Mouse (Mus musculus) MEL (cell line): ENCODE results near the gene Angptl2.

Experiments
- CTCF ChIP-seq, 3 experiments: IDR thresholded peaks in 2 of 3; conservative IDR thresholded peaks in 1 of 3; 2 replicates each; pipeline ENCODE4 v1.5.1; 2011 to 2012; ENCODE audit warnings: low read length in 3 of 3, low read depth in 2 of 3, mild to moderate bottlenecking in 2 of 3, improper control_type of control experiment in 1 of 3, inconsistent platforms in 1 of 3, mixed read lengths in 1 of 3, moderate library complexity in 1 of 3; ENCODE audit not compliant: control insufficient read depth in 1 of 3, insufficient read depth in 1 of 3, poor library complexity in 1 of 3, severe bottlenecking in 1 of 3
- E2F4 ChIP-seq: IDR thresholded peaks from 2 replicates; pipeline ENCODE4 v1.6.1; 2011; ENCODE audit warnings: low read depth, low read length, improper control_type of control experiment, borderline replicate concordance
- EP300 ChIP-seq, 2 experiments: IDR thresholded peaks; 2 replicates each; pipeline ENCODE4 v1.6.1; 2011; ENCODE audit warnings: improper control_type of control experiment in 2 of 2, low read length in 2 of 2, low read depth in 1 of 2, mild to moderate bottlenecking in 1 of 2
- HCFC1 ChIP-seq: IDR thresholded peaks from 2 replicates; pipeline ENCODE4 v1.6.1; 2012; ENCODE audit warnings: low read depth, mild to moderate bottlenecking, inconsistent platforms, low read length, improper control_type of control experiment, moderate library complexity
- SIN3A ChIP-seq: IDR thresholded peaks from 2 replicates; pipeline ENCODE4 v1.6.1; 2012; ENCODE audit warnings: low read length, improper control_type of control experiment, inconsistent platforms

DNA sequence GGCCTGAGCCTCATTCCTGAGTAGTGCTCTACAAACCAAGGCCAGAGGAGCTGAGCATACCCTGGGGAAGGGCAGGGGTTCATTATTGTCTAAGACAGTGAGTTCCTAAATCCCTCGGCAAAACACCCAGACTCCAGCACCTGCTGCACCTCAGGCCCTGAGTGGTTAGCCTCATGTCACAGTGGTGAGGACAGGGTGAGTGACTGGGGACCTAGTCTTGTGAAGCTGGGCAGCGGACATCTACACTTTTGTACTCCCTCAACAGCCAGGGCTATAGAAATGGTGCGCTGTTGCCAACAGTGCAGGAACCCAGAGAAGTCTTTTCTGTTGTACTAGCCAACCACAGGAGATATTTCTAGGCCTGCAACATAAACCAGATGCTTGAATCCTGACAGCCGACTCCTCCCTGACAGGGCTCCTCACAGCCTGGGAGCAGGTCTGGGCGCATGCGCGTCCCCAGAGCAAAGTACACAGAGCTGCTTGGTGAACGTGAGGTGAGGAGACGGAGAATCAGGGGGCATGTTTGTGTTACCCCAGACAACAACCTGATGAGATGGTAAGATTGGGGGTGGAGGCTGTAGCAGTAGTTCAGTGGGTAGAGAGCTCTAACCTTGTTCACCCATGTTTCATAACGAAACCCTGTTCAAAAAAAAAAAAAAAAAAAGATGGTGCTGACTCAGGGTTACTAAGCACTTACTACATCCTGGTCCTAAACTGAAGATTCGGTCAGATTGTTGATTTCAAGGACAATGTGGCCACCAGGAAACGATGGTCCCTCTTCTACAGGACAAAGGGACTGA lies 38.2 kb upstream of the Angptl2 start:
- TF ChIP-seq SIN3A (no peak), CTCF (IDR thresholded peaks at IDR 0.05 in 2 of 3, conservative IDR thresholded peaks at IDR 0.05 in 1 of 3; ENCODE audit: control insufficient read depth in 1 of 3, insufficient read depth in 1 of 3, low read depth in 2 of 3, low read length in 3 of 3, poor library complexity in 1 of 3, severe bottlenecking in 1 of 3) (no peak), EP300 (IDR thresholded peaks at IDR 0.05; ENCODE audit: low read depth in 1 of 2, low read length in 2 of 2) (no peak), HCFC1 (no peak), E2F4 (no peak)
